Mouse (Mus musculus) layer of hippocampus, postnatal 14 days (tissue): ENCODE data around the gene Crtac1. TPM values are rescaled to one million over a fixed set of nuclear protein-coding genes. Genes with fewer than 3 reads are reported as not detected.

Experiments
- DNase-seq, 2 experiments: peaks; one replicate each; pipeline ENCODE4 v3.0.0; 2021 to 2022; ENCODE audit warnings: low spot score in 2 of 2, mixed read lengths in 1 of 2
- total RNA-seq, 2 experiments: library from RNA; stranded (reverse); gene quantifications; 2 replicates each; pipeline ENCODE4 v1.2.3; 2021

Crtac1 gene
- total RNA-seq, 2 experiments from 2014 or later: 96.5 to 99.8 TPM

GRCm38 (mm10) chr19:42430981-42431380, 602 bp downstream of the Crtac1 start:
- DNase-seq: peak in 1 of 2 experiments; percentile 55

GRCm38 (mm10) chr19:42429410-42429809, 2.2 kb downstream of the Crtac1 start:
- no peak for DNase-seq

- DNase-seq: no peak
These were observed 6.4 kb downstream of the Crtac1 start for GRCm38 (mm10) chr19:42425208-42425607.

GRCm38 (mm10) chr19:42415042-42415441, 16.5 kb downstream of the Crtac1 start:
- no peak for DNase-seq

- no peak for DNase-seq
These were observed 21.7 kb downstream of the Crtac1 start for GRCm38 (mm10) chr19:42409856-42410255.

- DNase-seq: no peak
These were observed 22.4 kb downstream of the Crtac1 start for GRCm38 (mm10) chr19:42409226-42409625.

- peak in 1 of 2 experiments; percentile 67 for DNase-seq
These were observed 27.2 kb downstream of the Crtac1 start for GRCm38 (mm10) chr19:42404364-42404763.

GRCm38 (mm10) chr19:42399974-42400373, 31.6 kb downstream of the Crtac1 start:
- DNase-seq: no peak

- DNase-seq: no peak
These were observed 34.3 kb downstream of the Crtac1 start for GRCm38 (mm10) chr19:42397281-42397680.

- no peak for DNase-seq
These were observed 36.6 kb downstream of the Crtac1 start for GRCm38 (mm10) chr19:42394848-42395534.

- peak in 1 of 2 experiments; percentile 55 for DNase-seq
These were observed 37.7 kb downstream of the Crtac1 start for GRCm38 (mm10) chr19:42393920-42394319.

GRCm38 (mm10) chr19:42392094-42392493, 39.5 kb downstream of the Crtac1 start:
- no peak for DNase-seq

- peak in 1 of 2 experiments; percentile 55 for DNase-seq
These were observed 42.0 kb downstream of the Crtac1 start for GRCm38 (mm10) chr19:42389574-42389973.

GRCm38 (mm10) chr19:42384981-42385598, 46.5 kb downstream of the Crtac1 start:
- no peak for DNase-seq

GRCm38 (mm10) chr19:42380981-42381373, 50.6 kb downstream of the Crtac1 start:
- no peak for DNase-seq

GRCm38 (mm10) chr19:42380321-42380980, 51.1 kb downstream of the Crtac1 start:
- no peak for DNase-seq

GRCm38 (mm10) chr19:42379798-42380197, 51.8 kb downstream of the Crtac1 start:
- no peak for DNase-seq

GRCm38 (mm10) chr19:42377206-42377605, 54.4 kb downstream of the Crtac1 start:
- DNase-seq: no peak

- no peak for DNase-seq
These were observed 68.0 kb downstream of the Crtac1 start for GRCm38 (mm10) chr19:42363551-42363950.

- no peak for DNase-seq
These were observed 73.2 kb downstream of the Crtac1 start for GRCm38 (mm10) chr19:42358406-42358805.

- DNase-seq: no peak
These were observed 74.7 kb downstream of the Crtac1 start for GRCm38 (mm10) chr19:42356854-42357253.

GRCm38 (mm10) chr19:42355476-42355875, 76.1 kb downstream of the Crtac1 start:
- no peak for DNase-seq
